14 mouse cellular contexts compared by ENCODE assay signal in genomic region chr8:119994114-119994513, GRCm38 (mm10). TPM values are rescaled to one million over a fixed set of nuclear protein-coding genes. Genes with fewer than 3 reads are reported as not detected.
DNase-seq lines count a peak whose midpoint lies in the region; ATAC-seq and TF ChIP-seq lines count a peak whose summit lies in the region.
"Had no signal": no experiment of that assay in that cellular context is flagged by ENCODE, and none has a peak within 500 bp of the region (broad histone marks: within the 10 kb centered on the region; RNA-seq: fewer than 3 reads in every experiment).

No protein-coding gene starts in this region.

- peak; percentile 36; the same call in 1 of the 2 replicates for ATAC-seq in embryonic facial prominence, embryonic 12.5 days (ENCODE audit: insufficient number of reproducible peaks, insufficient read depth, low FRiP score, low TSS enrichment)
- ATAC-seq in limb, embryonic 12.5 days (ENCODE audit: insufficient number of reproducible peaks, insufficient read depth, low FRiP score, low TSS enrichment, low read depth), result no peak
- no peak for ATAC-seq in hindbrain, embryonic 12.5 days (ENCODE audit: low FRiP score)
- ATAC-seq: forebrain, embryonic 16.5 days had no signal

- no peak overlapping the region for H3K4me3 ChIP-seq in embryonic facial prominence, embryonic 12.5 days
- no peak overlapping the region for H3K4me3 ChIP-seq in limb, embryonic 12.5 days (replicated peaks)
- peak overlapping the region; percentile 25 for H3K4me3 ChIP-seq in small intestine, adult 2 months (ENCODE audit: low read depth, low read length)
- H3K4me3 ChIP-seq in hindbrain, embryonic 12.5 days, result no peak overlapping the region
- H3K4me3 ChIP-seq: left cerebral cortex, adult 2 months had no signal

- H3K36me3 ChIP-seq in embryonic facial prominence, embryonic 12.5 days, result no peaks in the 10 kb centered on the region
- no peaks in the 10 kb centered on the region for H3K36me3 ChIP-seq in limb, embryonic 12.5 days
- H3K36me3 ChIP-seq in small intestine, adult 2 months (ENCODE audit: control insufficient read depth, insufficient read depth, low read length), result no peaks in the 10 kb centered on the region
- H3K36me3 ChIP-seq in hindbrain, embryonic 12.5 days, result no peaks in the 10 kb centered on the region

- no peaks in the 10 kb centered on the region for H3K9me3 ChIP-seq in embryonic facial prominence, embryonic 12.5 days
- H3K9me3 ChIP-seq in limb, embryonic 12.5 days, result no peaks in the 10 kb centered on the region
- H3K9me3 ChIP-seq in hindbrain, embryonic 12.5 days (replicated peaks), result no peaks in the 10 kb centered on the region

- peaks cover 34% of the 10 kb centered on the region for H3K4me1 ChIP-seq in embryonic facial prominence, embryonic 12.5 days
- peaks cover 45% of the 10 kb centered on the region for H3K4me1 ChIP-seq in limb, embryonic 12.5 days (replicated peaks)
- no peaks in the 10 kb centered on the region for H3K4me1 ChIP-seq in small intestine, adult 2 months (ENCODE audit: control insufficient read depth, insufficient read depth, insufficient read length, low read length)
- peaks cover 22% of the 10 kb centered on the region for H3K4me1 ChIP-seq in hindbrain, embryonic 12.5 days

- H3K9ac ChIP-seq in embryonic facial prominence, embryonic 12.5 days, result no peak overlapping the region
- H3K9ac ChIP-seq in limb, embryonic 12.5 days (replicated peaks), result peak overlapping the region; percentile 45; the same call in 1 of the 2 replicates
- no peak overlapping the region for H3K9ac ChIP-seq in hindbrain, embryonic 12.5 days

- peak overlapping the region; percentile 24 for H3K4me2 ChIP-seq in embryonic facial prominence, embryonic 12.5 days (replicated peaks)
- peak overlapping the region; percentile 31 for H3K4me2 ChIP-seq in limb, embryonic 12.5 days
- no peak overlapping the region for H3K4me2 ChIP-seq in hindbrain, embryonic 12.5 days (replicated peaks)

- peak; percentile 47 to 59 for DNase-seq in kidney, postnatal 4 days
- DNase-seq in kidney, adult 18-20 months, result no peak
- DNase-seq in cerebellum, adult 8-10 months, result no peak
- DNase-seq in left cerebral cortex, postnatal 36 days (ENCODE audit: low spot score in 2 of 2), result no peak
- DNase-seq: cerebellum, adult 11-12 months; heart, postnatal 4 days; kidney, adult 8-10 months; midbrain, embryonic 14.5 days had no signal

- no peak for TF ChIP-seq POLR2A in small intestine, adult 2 months (IDR thresholded peaks at IDR 0.05; ENCODE audit: low read depth, low read length)

- peaks cover 28% of the 10 kb centered on the region for H3K27me3 ChIP-seq in embryonic facial prominence, embryonic 12.5 days
- peaks cover 32% of the 10 kb centered on the region for H3K27me3 ChIP-seq in limb, embryonic 12.5 days
- no peaks in the 10 kb centered on the region; the same call in 1 of the 2 replicates for H3K27me3 ChIP-seq in small intestine, adult 2 months (ENCODE audit: control insufficient read depth, insufficient read depth, low read length)
- H3K27me3 ChIP-seq in hindbrain, embryonic 12.5 days, result peaks cover 42% of the 10 kb centered on the region

- intact Hi-C loops in left cerebral cortex, postnatal 36 days (cut with DNase I), result loop anchor here (5.0 kb wide), 1 partner anchor 78 kb away; no protein-coding TSS in a partner anchor

- no peak for TF ChIP-seq CTCF in small intestine, adult 2 months (IDR thresholded peaks at IDR 0.05; ENCODE audit: extremely low read depth, insufficient read length, insufficient replicate concordance, low read depth, low read length)

- no peak overlapping the region; the same call in 1 of the 2 replicates for H3K27ac ChIP-seq in embryonic facial prominence, embryonic 12.5 days
- no peak overlapping the region for H3K27ac ChIP-seq in limb, embryonic 12.5 days
- no peak overlapping the region for H3K27ac ChIP-seq in small intestine, adult 2 months (ENCODE audit: insufficient read depth, low read depth, low read length)
- H3K27ac ChIP-seq in hindbrain, embryonic 12.5 days, result no peak overlapping the region
- H3K27ac ChIP-seq: left cerebral cortex, adult 2 months had no signal

- WGBS in embryonic facial prominence, embryonic 12.5 days, result 50% methylated on average over 7 of the region's 7 CpGs
- 47% methylated on average over 7 of the region's 7 CpGs for WGBS in limb, embryonic 12.5 days
- WGBS in small intestine, adult 2 months, result 64% methylated on average over 7 of the region's 7 CpGs
- 69% methylated on average over 7 of the region's 7 CpGs for WGBS in hindbrain, embryonic 12.5 days

RNA-seq across cellular contexts. Expression of gene Crispld2, which starts 1.9 kb away (rescaled TPM):
- 6.7 and 7.1 TPM in 2 replicates for polyA plus RNA-seq in embryonic facial prominence, embryonic 12.5 days (2016; fragmentation: Nextera tagmentation; extraction: Ambion mirVana)
- 7.4 and 8.5 TPM in 2 replicates for polyA plus RNA-seq in limb, embryonic 12.5 days (2016; fragmentation: Nextera tagmentation; extraction: Ambion mirVana)
- polyA plus RNA-seq in small intestine, adult 2 months (2012; rRNA removed), result 8.1 and 8.9 TPM in 2 replicates
- total RNA-seq in left cerebral cortex, postnatal 36 days (2021), result 1 to 10 TPM; 1.9 to 2.8 TPM
- 4.8 and 5.3 TPM in 2 replicates for polyA plus RNA-seq in hindbrain, embryonic 12.5 days (2016; fragmentation: Nextera tagmentation; extraction: Ambion mirVana)

Comparison
In these comparisons a context has a peak if more than half of its experiments do, and no peak if none do; other contexts are left out.
1. DNase-seq: peak in kidney, postnatal 4 days (2 of 2); none in kidney, adult 18-20 months (single experiment), cerebellum, adult 8-10 months (single experiment) and left cerebral cortex, postnatal 36 days (0 of 2).